Mouse (Mus musculus) splenic B cell, adult 2 months (primary cell): Measurements from ENCODE around the gene Ssh2.

ENCODE experiments used
- DNase-seq: peaks from one replicate; pipeline ENCODE4 v3.0.0-alpha.2; 2011; ENCODE audit warnings: low read depth, low spot score
- H3K27me3 ChIP-seq: 2 replicates; pipeline ENCODE4 v1.6.1; 2012; ENCODE audit warnings: mild to moderate bottlenecking, low read length, moderate library complexity, mixed read lengths; ENCODE audit not compliant: control insufficient read depth, poor library complexity, insufficient read depth, severe bottlenecking
- H3K36me3 ChIP-seq: 2 replicates; pipeline ENCODE4 v1.6.1; 2012; ENCODE audit warnings: mild to moderate bottlenecking, low read length, moderate library complexity, mixed read lengths; ENCODE audit not compliant: control insufficient read depth, poor library complexity, insufficient read depth, severe bottlenecking

Ssh2 gene

GRCm38 (mm10) chr11:77196181-77197143, 19.6 kb upstream of the Ssh2 start:
- peak; percentile 58 for DNase-seq
- H3K27me3 ChIP-seq, result no peaks in the 10 kb centered on the region
- no peaks in the 10 kb centered on the region for H3K36me3 ChIP-seq

GRCm38 (mm10) chr11:77199636-77200035, 16.5 kb upstream of the Ssh2 start:
- DNase-seq, result no peak
- no peaks in the 10 kb centered on the region for H3K36me3 ChIP-seq
- no peaks in the 10 kb centered on the region for H3K27me3 ChIP-seq

- DNase-seq, result no peak
- Histone ChIP-seq H3K27me3 (no peaks in the 10 kb centered on the region), H3K36me3 (no peaks in the 10 kb centered on the region)
These were observed 15.4 kb upstream of the Ssh2 start for GRCm38 (mm10) chr11:77200703-77201102.

GRCm38 (mm10) chr11:77214142-77214692, 1.9 kb upstream of the Ssh2 start:
- H3K27me3 ChIP-seq, result no peaks in the 10 kb centered on the region
- peak; percentile 76 for DNase-seq

GRCm38 (mm10) chr11:77214755-77215154, 1.3 kb upstream of the Ssh2 start:
- DNase-seq, result peak; percentile 87
- no peaks in the 10 kb centered on the region for H3K27me3 ChIP-seq
- H3K36me3 ChIP-seq, result no peaks in the 10 kb centered on the region

More at GRCm38 (mm10) chr11:77214142-77214692, 1.9 kb upstream of the Ssh2 start:
- no peaks in the 10 kb centered on the region for H3K36me3 ChIP-seq

GRCm38 (mm10) chr11:77215483-77215882, 604 bp upstream of the Ssh2 start:
- no peaks in the 10 kb centered on the region for H3K36me3 ChIP-seq
- H3K27me3 ChIP-seq, result no peaks in the 10 kb centered on the region
- DNase-seq, result peak; percentile 30

- no peaks in the 10 kb centered on the region for H3K27me3 ChIP-seq
- no peaks in the 10 kb centered on the region for H3K36me3 ChIP-seq
- DNase-seq, result no peak
These were observed 659 bp downstream of the Ssh2 start for GRCm38 (mm10) chr11:77216761-77217130.

- H3K27me3 ChIP-seq, result no peaks in the 10 kb centered on the region
- no peaks in the 10 kb centered on the region for H3K36me3 ChIP-seq
- no peak for DNase-seq
These were observed 14.7 kb downstream of the Ssh2 start for GRCm38 (mm10) chr11:77230765-77231164.

- H3K36me3 ChIP-seq, result no peaks in the 10 kb centered on the region
- no peak for DNase-seq
These were observed 15.4 kb downstream of the Ssh2 start for GRCm38 (mm10) chr11:77231514-77231913.

GRCm38 (mm10) chr11:77235267-77235666, 19.2 kb downstream of the Ssh2 start:
- H3K27me3 ChIP-seq, result no peaks in the 10 kb centered on the region
- DNase-seq, result no peak
- no peaks in the 10 kb centered on the region for H3K36me3 ChIP-seq

More at GRCm38 (mm10) chr11:77231514-77231913, 15.4 kb downstream of the Ssh2 start:
- H3K27me3 ChIP-seq, result no peaks in the 10 kb centered on the region

- Histone ChIP-seq H3K27me3 (no peaks in the 10 kb centered on the region), H3K36me3 (no peaks in the 10 kb centered on the region)
- DNase-seq, result peak; percentile 50
These were observed 23.7 kb downstream of the Ssh2 start for GRCm38 (mm10) chr11:77239658-77240345.

GRCm38 (mm10) chr11:77240466-77241246, 24.6 kb downstream of the Ssh2 start:
- peak; percentile 8 for DNase-seq
- H3K36me3 ChIP-seq, result no peaks in the 10 kb centered on the region

GRCm38 (mm10) chr11:77242912-77243311, 26.8 kb downstream of the Ssh2 start:
- no peak for DNase-seq
- H3K36me3 ChIP-seq, result no peaks in the 10 kb centered on the region

More at GRCm38 (mm10) chr11:77240466-77241246, 24.6 kb downstream of the Ssh2 start:
- H3K27me3 ChIP-seq, result no peaks in the 10 kb centered on the region

GRCm38 (mm10) chr11:77252826-77253225, 36.7 kb downstream of the Ssh2 start:
- Histone ChIP-seq H3K27me3 (no peaks in the 10 kb centered on the region), H3K36me3 (no peaks in the 10 kb centered on the region)
- no peak for DNase-seq

More at GRCm38 (mm10) chr11:77242912-77243311, 26.8 kb downstream of the Ssh2 start:
- H3K27me3 ChIP-seq, result no peaks in the 10 kb centered on the region
